Mouse (Mus musculus): ENCODE data around the gene Pmfbp1. TPM values are rescaled to one million over a fixed set of nuclear protein-coding genes. Genes with fewer than 3 reads are reported as not detected.

The Pmfbp1 gene
- not detected for total RNA-seq (2023)

GRCm38 (mm10) chr8:109493727-109494126 is at the start of gene Pmfbp1:
Gene Pmfbp1 (plus strand): TSS chr8:109494027.

DNA sequence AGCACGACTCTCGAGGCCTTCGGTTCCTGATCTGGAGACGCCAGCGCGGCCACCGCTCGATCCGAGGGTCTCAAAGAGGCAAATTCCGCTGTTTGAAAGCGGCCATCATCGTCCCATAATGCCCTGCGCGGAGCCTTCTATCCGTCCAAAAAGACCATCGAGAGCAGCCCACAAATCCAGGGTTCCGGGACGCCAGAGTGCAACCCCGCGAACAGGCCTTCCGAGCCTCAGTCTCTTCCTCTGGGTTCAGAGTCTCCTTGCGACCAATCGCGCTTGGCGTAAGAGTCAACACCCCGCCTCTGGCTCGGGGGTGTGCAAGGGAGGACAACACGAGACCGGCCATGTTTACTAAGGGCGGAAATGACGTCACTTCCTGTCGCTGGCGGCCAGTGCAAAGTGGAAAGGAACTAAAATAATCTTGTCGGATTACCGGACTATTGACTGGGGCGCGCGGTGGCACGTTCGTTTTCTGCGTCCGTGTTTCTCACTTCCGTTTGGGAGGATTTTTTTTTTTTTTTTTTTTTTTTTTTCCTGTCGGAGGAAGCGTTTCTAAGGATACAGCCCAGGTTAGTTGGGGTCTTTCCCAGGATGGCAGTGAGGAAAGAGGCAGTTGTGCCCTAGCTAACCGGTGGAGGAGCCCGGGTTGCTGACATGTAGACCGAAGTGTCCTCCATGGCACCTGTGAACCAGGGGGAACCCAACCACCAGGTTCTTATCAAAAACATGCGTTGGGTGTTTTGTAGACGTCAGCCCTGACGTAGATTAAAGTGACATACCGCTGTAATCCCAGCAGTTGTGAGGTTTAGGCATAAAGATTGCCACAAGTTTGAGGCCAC is 71.9 kb downstream of the Pmfbp1 start, which contains the start of the genes Dhx38 and Txnl4b:
Gene Dhx38, minus strand, starts transcription at position 364 of the 836 bp plus-strand sequence.
Gene Txnl4b, plus strand, starts transcription at position 395 of the 836 bp plus-strand sequence.

DNA sequence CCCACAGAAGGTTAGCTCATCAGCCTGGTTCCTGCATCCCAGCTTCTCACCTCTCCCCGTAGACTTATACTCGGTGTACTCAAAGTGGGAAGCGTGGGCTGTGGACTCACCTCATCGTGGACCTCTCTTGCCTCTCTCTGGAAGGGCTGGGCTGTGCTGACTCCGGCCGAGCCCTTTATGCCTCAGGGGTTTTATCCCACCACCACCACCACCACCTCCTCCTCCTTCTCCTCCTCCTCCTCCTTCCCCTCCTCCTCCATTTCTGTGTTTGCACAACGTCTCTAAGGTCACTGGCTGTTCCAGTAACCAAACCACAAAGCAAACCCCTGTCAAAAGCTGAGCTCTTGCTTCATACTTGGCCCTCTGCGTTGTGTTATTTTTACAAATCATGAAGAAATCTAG is 85.1 kb downstream of the Pmfbp1 start, which contains the start of gene Hp:
Gene Hp, minus strand, starts transcription at position 273 of the 402 bp plus-strand sequence.

Other genes with a start within 250 kb of the Pmfbp1 start
- 10 to 100 TPM; 74.1 to 74.3 TPM for gene Dhx38, start 71.8 kb downstream of the Pmfbp1 start, total RNA-seq (2023)
- 10 to 100 TPM; 10.1 to 11.4 TPM for gene Txnl4b, start 71.9 kb downstream of the Pmfbp1 start, total RNA-seq (2023)
- gene Hp, start 85.1 kb downstream of the Pmfbp1 start, total RNA-seq (2023), result 1,000 to 10,000 TPM in 1 of 2 experiments, 100 to 1,000 TPM in 1; 984 to 1,006 TPM
- gene Dhodh, start 114.6 kb downstream of the Pmfbp1 start, total RNA-seq (2023), result 1 to 10 TPM; 6.2 to 9.5 TPM
- gene Pkd1l3, start 120.5 kb downstream of the Pmfbp1 start, total RNA-seq (2023), result under 1 TPM in 1 of 2 experiments, not detected in 1; 0.04 TPM
- gene Ist1, start 199.2 kb downstream of the Pmfbp1 start, total RNA-seq (2023), result 10 to 100 TPM; 86.0 to 95.9 TPM
- 10 to 100 TPM; 14.7 to 15.7 TPM for gene Zfp821, start 211.5 kb downstream of the Pmfbp1 start, total RNA-seq (2023)
- 10 to 100 TPM; 24.6 to 32.2 TPM for gene Atxn1l, start 243.7 kb downstream of the Pmfbp1 start, total RNA-seq (2023)